9 mouse cellular contexts compared by ENCODE assay signal in the genomic region with DNA sequence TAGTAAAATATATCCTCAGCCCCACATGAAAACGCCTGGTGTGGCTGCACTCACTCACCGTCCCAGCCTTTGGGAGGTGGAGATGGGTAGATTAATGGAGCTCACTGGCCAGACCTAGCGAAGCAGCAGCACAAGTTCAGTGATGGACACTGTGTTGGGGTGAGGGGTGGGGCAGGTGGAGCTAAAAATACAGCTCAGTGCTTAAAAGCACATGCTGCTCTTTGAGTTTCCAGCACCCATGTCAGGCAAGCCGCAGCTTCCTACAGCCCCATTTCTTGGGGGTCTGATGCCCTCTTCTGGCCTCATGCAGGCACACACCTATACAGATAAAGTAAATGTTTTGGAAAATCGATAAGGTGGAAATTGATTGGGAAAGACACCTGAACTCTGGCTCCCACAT.
DNase-seq lines count a peak whose midpoint lies in the region; ATAC-seq and TF ChIP-seq lines count a peak whose summit lies in the region.
"Had no signal": no experiment of that assay in that cellular context is flagged by ENCODE, and none has a peak within 500 bp of the region (broad histone marks: within the 10 kb centered on the region; RNA-seq: fewer than 3 reads in every experiment).

No protein-coding gene starts in this region.

- no peak overlapping the region for H3K9ac ChIP-seq in ES-E14 (ENCODE audit: insufficient read depth, low read depth, low read length, poor library complexity, severe bottlenecking)
- no peak overlapping the region for H3K9ac ChIP-seq in forebrain, embryonic 15.5 days (replicated peaks)
- H3K9ac ChIP-seq in intestine, embryonic 16.5 days (ENCODE audit: low read depth, low read length), result no peak overlapping the region
- H3K9ac ChIP-seq: embryonic facial prominence, embryonic 12.5 days had no signal

- no peaks in the 10 kb centered on the region for H3K36me3 ChIP-seq in ES-E14 (ENCODE audit: control insufficient read depth, insufficient read depth, low read length, poor library complexity, severe bottlenecking)
- peaks cover 4% of the 10 kb centered on the region for H3K36me3 ChIP-seq in forebrain, embryonic 15.5 days
- H3K36me3 ChIP-seq in intestine, embryonic 16.5 days (ENCODE audit: control insufficient read depth, insufficient read depth, low read length), result no peaks in the 10 kb centered on the region

- DNase-seq in 3T3-L1 (ENCODE audit: low read depth, low spot score) (peak; percentile 18), ES-E14 (ENCODE audit: low read depth, low spot score) (no peak)
- DNase-seq in thymus, postnatal 25 days, result peak; percentile 41
- DNase-seq in Muller cell, postnatal 12 days (ENCODE audit: inconsistent ontology term), result no peak
- DNase-seq in urinary bladder, postnatal 10 days (ENCODE audit: low spot score), result no peak

- H3K4me3 ChIP-seq in ES-E14 (ENCODE audit: insufficient read depth in 1 of 2, low read depth in 1 of 2, low read length in 2 of 2, poor library complexity in 1 of 2, severe bottlenecking in 1 of 2), result no peak overlapping the region
- no peak overlapping the region for H3K4me3 ChIP-seq in forebrain, embryonic 15.5 days
- H3K4me3 ChIP-seq in intestine, embryonic 16.5 days (ENCODE audit: low read length), result no peak overlapping the region
- H3K4me3 ChIP-seq: embryonic facial prominence, embryonic 12.5 days had no signal

- no peaks in the 10 kb centered on the region for H3K27me3 ChIP-seq in forebrain, embryonic 15.5 days
- H3K27me3 ChIP-seq in intestine, embryonic 16.5 days (replicated peaks; ENCODE audit: control insufficient read depth, insufficient read depth, low read length), result no peaks in the 10 kb centered on the region
- H3K27me3 ChIP-seq: embryonic facial prominence, embryonic 12.5 days had no signal

- no peak overlapping the region for H3K4me2 ChIP-seq in forebrain, embryonic 15.5 days (replicated peaks)
- H3K4me2 ChIP-seq in intestine, embryonic 16.5 days (ENCODE audit: low read depth, low read length), result no peak overlapping the region
- H3K4me2 ChIP-seq: embryonic facial prominence, embryonic 12.5 days had no signal

- in situ Hi-C loops in ES-E14 (cut with MboI; ENCODE audit: low sequenced_read_pairs in 2 of 2, unreplicated experiment in 2 of 2), result no loop called here

- no peaks in the 10 kb centered on the region for H3K9me3 ChIP-seq in ES-E14 (ENCODE audit: control insufficient read depth, insufficient read depth, low read depth, low read length)
- no peaks in the 10 kb centered on the region for H3K9me3 ChIP-seq in forebrain, embryonic 15.5 days
- no peaks in the 10 kb centered on the region for H3K9me3 ChIP-seq in intestine, embryonic 16.5 days (ENCODE audit: control insufficient read depth, low read length)
- H3K9me3 ChIP-seq: embryonic facial prominence, embryonic 12.5 days had no signal

- H3K4me1 ChIP-seq in ES-E14 (ENCODE audit: control insufficient read depth in 2 of 2, insufficient read depth in 2 of 2, low read length in 2 of 2, poor library complexity in 1 of 2), result 0 out of 4 replicates have a peak, but pooled peaks cover 0 to 3% of the 10 kb centered on the region in 2 experiments
- peaks cover 18% of the 10 kb centered on the region for H3K4me1 ChIP-seq in forebrain, embryonic 15.5 days
- H3K4me1 ChIP-seq in intestine, embryonic 16.5 days (ENCODE audit: control insufficient read depth, insufficient read depth, low read length), result peaks cover 3% of the 10 kb centered on the region; the same call in 1 of the 2 replicates

- ATAC-seq in forebrain, embryonic 15.5 days (replicated peaks), result peak; percentile 21
- peak; percentile 57 for ATAC-seq in intestine, embryonic 16.5 days
- ATAC-seq in megakaryocyte progenitor cell, adult 5-6 weeks (replicated peaks; ENCODE audit: poor library complexity), result peak; percentile 79

- H3K27ac ChIP-seq in ES-E14 (ENCODE audit: insufficient read depth, low read depth, low read length, poor library complexity, severe bottlenecking), result no peak overlapping the region
- peak overlapping the region; percentile 62 for H3K27ac ChIP-seq in forebrain, embryonic 15.5 days (replicated peaks)
- H3K27ac ChIP-seq in intestine, embryonic 16.5 days (ENCODE audit: low read length), result no peak overlapping the region
- H3K27ac ChIP-seq: embryonic facial prominence, embryonic 12.5 days had no signal

- 29% methylated on average over 5 of the region's 5 CpGs for WGBS in forebrain, embryonic 15.5 days
- 42% methylated on average over 5 of the region's 5 CpGs for WGBS in intestine, embryonic 16.5 days

TF ChIP-seq in ES-E14, 5 proteins besides CTCF, POLR2A, EP300 and RAD21:
- TF ChIP-seq ZC3H11A (IDR thresholded peaks at IDR 0.05; ENCODE audit: borderline replicate concordance, low read depth, low read length) (peak; percentile 40; the same call in 1 of the 2 replicates), HCFC1 (IDR thresholded peaks at IDR 0.05; ENCODE audit: borderline replicate concordance, insufficient read depth, low read length) (no peak), ZNF384 (IDR thresholded peaks at IDR 0.05; ENCODE audit: low read depth, low read length) (no peak), CHD2 (IDR thresholded peaks at IDR 0.05; ENCODE audit: low read depth, low read length) (no peak), MAFK (IDR thresholded peaks at IDR 0.05; ENCODE audit: insufficient read depth, low read depth, low read length) (no peak)
TF ChIP-seq in ES-E14: peak in this region for 1.

Comparison
In these comparisons a context has a peak if more than half of its experiments do, and no peak if none do; other contexts are left out.
1. DNase-seq: peak in 3T3-L1 (single experiment) and thymus, postnatal 25 days (single experiment); none in ES-E14 (single experiment), Muller cell, postnatal 12 days (single experiment) and urinary bladder, postnatal 10 days (single experiment).
2. ATAC-seq: peak in every context shown above with its lines; median percentile 79 in megakaryocyte progenitor cell, adult 5-6 weeks; 57 in intestine, embryonic 16.5 days; 21 in forebrain, embryonic 15.5 days.